Mouse (Mus musculus) lung, adult 2 months (tissue): ENCODE data around the gene Saa3.

Experiments
- CTCF ChIP-seq: fragments of 200-500 bp; IDR thresholded peaks from 2 replicates; pipeline ENCODE4 v1.5.1; 2011; ENCODE audit warnings: mild to moderate bottlenecking, low read length, control low read depth; ENCODE audit not compliant: insufficient read depth
- POLR2A ChIP-seq: fragments of 200-500 bp; IDR thresholded peaks from 2 replicates; pipeline ENCODE4 v1.6.1; 2011; ENCODE audit warnings: low read depth, mild to moderate bottlenecking, control low read depth, low read length, borderline replicate concordance; ENCODE audit errors: extremely low read depth

DNA sequence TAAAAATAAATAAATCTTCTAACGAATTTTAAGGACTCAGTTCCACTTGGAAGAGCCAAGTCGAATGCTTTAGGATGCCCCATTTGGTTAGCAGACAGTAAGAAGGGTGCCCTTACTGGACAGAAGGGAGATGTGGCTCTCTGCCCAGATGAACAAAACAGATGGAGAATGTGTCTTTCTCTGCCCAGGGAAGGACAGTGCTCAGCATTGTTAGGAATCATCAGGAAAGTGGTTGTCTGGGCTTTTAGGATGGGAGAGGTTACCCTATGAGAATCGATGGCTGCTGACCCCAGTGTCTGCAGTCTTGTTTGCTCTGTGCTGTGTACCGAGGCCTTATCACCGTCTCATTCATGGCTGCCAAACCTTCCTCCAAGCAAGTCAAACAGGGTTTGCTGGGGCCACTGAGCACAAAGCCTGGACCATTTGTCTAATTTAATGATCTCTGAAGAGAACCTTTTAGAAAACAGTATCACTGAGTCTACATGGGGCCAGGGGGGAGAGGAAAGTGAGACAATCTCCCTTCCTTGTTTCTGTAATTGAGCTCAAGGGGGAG is 38.6 kb downstream of the Saa3 start:
- no peak for TF ChIP-seq CTCF
- no peak for TF ChIP-seq POLR2A
